Mouse (Mus musculus) lung, postnatal 0 days (tissue): ENCODE data around the gene Wdr62.

ENCODE experiments used
- CTCF ChIP-seq: IDR thresholded peaks from 2 replicates; pipeline ENCODE4 v1.5.1; 2016; ENCODE audit warnings: antibody characterized with exemption, mild to moderate bottlenecking
- EP300 ChIP-seq: IDR thresholded peaks from 2 replicates; pipeline ENCODE4 v1.6.1; 2016; ENCODE audit warnings: antibody characterized with exemption, mild to moderate bottlenecking, control low read depth

- TF ChIP-seq CTCF (no peak), EP300 (no peak)
Observed at GRCm38 (mm10) chr7:30321539-30322284, 41.5 kb upstream of the Wdr62 start, which contains the start of gene E130208F15Rik.
